Mouse (Mus musculus) liver, postnatal 0 days (tissue): ENCODE measurements at regions not wholly inside any gene's neighbourhood (a gene's known extent, or its start where the extent isn't known, plus 50 kb on each side); places are given as distances from the start of the nearest gene placed in this dataset.

ENCODE experiments used
- CTCF ChIP-seq: sonication (generic); IDR thresholded peaks from 2 replicates; pipeline ENCODE4 v1.5.1; 2016; ENCODE audit warnings: antibody characterized with exemption, low read depth
- EP300 ChIP-seq: IDR thresholded peaks from 2 replicates; pipeline ENCODE4 v1.6.1; 2016; ENCODE audit warnings: antibody characterized with exemption, low read depth, mild to moderate bottlenecking

GRCm38 (mm10) chr15:38139639-38140038 lies 714.3 kb downstream of the 4930447A16Rik start:
- TF ChIP-seq CTCF (no peak), EP300 (no peak)
